Mouse (Mus musculus) kidney, adult 10 weeks (tissue): ENCODE data around the gene Elavl1. TPM values are rescaled to one million over a fixed set of nuclear protein-coding genes. Genes with fewer than 3 reads are reported as not detected.

Experiments used
- polyA plus RNA-seq: library from polyadenylated mRNA; stranded (reverse); fragments of 350-450 nt; fragmentation: Illumina TruSeq; extraction: RNeasy Lipid Tissue Mini Kit (QIAGEN cat#74804); gene quantifications from one replicate; pipeline ENCODE4 v1.2.3, GENCODE M21; 2014; ENCODE audit warnings: low read depth, low replicate concordance

Elavl1 gene
- polyA plus RNA-seq = 40.3 TPM

DNA sequence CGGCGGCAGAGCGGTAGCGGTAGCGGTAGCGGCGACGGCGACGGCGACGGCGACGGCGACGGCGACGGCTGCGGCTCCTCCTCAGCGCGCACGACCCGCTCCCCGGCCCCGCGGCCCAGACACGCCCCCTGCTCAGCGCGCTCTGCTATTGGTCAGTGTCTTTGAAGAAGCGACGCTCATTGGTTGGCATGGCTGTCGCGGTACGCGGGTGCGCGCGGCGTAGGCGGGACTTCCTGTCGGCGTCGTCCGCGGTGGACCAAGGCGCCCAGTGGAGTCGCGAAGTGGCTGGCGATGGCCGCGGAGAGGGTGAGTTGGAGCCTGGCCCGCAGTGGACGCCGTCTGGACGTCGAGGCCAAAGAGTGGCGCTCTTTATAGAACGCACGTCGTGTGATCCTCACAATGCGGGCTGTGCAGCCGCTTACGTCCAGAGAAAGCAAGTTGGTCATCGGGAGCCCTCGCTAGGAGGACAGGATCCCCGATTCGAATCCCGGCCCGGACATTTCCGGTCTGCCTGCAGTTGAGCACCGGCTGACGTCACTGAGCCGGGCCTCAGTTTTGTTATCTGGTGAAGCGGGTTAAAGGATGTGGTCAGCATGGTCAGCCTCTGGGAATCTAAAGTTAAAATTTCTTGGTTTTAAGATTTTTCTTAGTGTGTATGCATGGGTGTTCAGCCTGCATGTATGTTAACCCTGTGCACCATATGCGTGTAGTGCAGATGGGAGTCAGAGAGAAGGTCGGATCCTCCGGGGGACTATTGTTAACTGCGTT, at the start of gene Elavl1, which contains the start of gene Ccl25:
Gene Elavl1 (minus strand): TSS at position 431 of the 768 bp plus-strand sequence.
Gene Ccl25 (plus strand): TSS at position 228 of the 768 bp plus-strand sequence.

DNA sequence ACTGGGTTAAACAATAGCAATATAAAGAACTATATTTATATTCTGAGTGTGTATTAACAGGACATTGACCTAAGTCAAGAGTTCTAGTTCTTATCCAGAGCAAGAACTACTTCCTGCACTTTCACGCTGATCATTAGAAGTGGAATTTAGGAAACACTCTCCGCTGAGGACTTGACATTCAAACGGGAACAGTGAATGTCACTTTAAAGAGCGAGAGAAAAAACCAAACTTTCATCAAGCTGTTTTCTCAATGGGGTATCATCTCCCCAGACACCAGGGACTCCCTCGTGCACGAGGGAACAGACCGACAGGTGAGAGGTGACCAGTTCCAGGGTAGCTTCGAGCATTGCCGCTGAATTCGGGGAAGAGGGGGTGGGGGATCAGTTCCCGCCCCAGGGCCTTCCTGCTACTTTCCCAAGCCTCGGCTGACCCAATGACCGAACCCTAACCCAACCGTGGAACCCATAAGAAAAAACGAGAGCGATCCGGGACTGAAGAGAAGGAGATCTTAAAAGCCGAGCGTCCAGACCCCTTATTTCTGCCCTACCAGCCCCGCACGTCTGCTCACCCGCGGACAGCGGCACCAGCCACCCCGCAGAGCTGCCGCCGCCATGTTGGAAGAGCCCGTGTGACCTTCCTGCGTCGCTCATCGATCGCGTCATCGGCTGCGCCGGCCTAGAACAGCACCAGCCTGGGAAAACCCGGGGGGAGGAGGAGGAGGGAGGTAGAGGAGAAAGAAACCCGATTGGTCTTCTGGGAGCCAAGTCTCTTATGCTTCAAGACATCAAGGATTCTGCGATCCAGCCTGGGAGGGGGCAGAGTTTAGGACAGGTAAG, 49.7 kb downstream of the Elavl1 start, which contains the start of gene Timm44:
Gene Timm44 (minus strand): TSS at position 639 of the 836 bp plus-strand sequence.

DNA sequence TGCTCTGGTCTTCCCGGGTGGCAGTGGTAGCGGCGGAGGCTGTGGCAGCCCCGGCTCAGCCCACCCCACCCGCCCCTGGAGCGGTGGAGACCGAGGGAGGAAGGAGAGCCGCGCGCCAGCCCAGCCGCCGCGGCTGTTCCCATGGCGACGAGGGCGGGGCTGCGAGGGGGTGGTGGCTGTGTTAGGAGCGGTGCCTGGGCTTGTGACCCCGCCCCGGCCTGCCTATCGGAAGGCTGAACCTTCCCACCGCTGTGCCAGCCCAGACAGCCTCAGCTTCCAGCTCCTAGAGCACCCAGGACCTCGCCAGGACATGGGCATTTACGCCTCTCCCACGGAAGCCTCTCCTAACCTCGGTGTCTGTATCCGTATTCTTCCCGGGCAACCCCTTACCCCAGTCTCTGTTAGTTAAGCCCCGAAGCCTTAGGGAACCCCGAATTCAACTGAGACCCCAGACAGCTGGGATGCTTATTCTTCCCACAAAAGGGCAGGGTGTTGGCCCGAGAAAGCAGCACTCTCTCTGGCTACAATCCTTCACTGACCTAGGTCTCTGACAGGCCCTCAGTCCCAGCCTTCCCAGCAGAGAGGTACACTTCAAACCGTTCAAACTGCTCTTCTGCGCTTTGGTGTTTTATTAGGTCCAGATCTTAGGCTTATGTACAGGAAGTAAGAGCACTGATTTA, 65.9 kb downstream of the Elavl1 start, which contains the start of gene Ctxn1:
Gene Ctxn1 (minus strand): TSS at position 150 of the 680 bp plus-strand sequence.

DNA sequence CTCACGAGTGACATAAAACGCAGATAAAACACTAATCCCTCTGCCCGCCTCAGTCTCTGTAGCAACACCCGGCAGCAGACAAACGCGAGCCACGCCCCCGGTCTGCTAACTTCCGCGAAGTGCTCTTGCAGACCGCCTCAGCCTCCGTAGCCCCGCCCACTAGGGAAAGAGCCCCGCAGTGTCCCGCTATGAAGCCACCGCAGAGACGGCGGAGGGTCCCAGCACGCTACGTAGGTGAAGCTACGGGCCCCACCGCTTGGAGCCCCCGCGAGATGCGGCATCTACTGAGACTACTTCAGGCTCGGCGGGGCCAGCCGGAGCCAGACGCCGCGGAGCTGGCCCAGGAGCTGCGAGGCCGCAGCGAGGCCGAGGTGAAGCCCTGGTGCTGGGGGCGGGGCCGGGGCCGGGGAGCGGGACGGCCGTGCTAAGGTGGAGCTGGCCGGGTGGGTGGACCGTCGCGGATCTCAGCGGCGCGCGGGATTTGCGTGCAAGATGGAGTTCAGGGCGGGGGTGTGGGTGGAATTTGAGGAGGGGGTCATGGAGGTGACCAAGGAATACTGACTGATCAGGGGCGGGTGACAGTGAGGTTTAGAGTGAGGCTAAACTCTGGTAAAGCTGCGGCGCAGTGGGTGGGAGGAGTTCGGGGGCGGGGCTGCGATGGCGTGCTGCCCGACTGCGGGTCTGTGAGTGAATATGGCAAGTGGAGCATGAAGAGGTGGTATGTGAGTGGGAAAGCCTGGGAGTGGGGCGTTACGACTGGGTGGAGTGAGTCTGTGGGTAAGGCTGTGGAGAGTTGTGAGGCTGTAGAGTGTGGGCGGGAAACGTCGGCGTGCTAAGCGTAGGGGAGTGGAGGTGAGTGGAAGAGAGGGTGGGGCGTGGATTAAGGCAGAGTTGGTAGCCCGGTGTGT, 72.0 kb downstream of the Elavl1 start, which contains the start of gene Snapc2:
Gene Snapc2 (plus strand): TSS at position 147 of the 908 bp plus-strand sequence.

DNA sequence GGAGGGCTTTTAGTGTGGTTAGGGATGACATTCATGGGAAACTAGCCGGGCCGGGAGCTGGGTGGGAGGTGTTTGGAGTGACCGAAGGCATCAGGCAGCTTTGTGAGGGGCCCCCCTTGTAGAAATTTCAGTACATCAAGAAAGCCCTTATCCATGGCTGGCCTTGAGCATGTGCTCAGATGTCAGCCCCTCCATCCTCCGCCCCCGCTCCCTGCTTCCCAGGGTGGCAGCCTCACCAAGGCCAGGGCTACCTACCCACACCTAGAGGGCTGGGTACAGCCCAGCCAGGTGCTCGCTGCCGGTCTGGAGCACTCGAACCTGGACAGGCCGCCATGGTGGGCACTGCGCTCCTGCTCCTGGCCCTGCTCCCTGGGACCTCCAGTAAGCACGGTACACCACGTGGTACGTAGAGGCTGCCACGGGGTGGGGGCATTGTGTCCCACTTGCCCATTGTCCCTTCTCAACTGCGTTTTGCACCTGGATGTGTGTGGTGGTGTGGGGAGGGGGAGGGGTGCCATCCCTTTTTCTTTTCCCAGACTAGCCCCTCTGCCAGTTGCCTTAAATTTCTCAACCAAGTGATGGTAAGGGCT, 77.2 kb downstream of the Elavl1 start, which contains the start of gene Tgfbr3l:
Gene Tgfbr3l (plus strand): TSS at position 264 of the 590 bp plus-strand sequence.

GRCm38 (mm10) chr8:4238434-4239192, 86.6 kb downstream of the Elavl1 start, which contains the start of the genes Map2k7 and Gm49320:
Gene Map2k7 (plus strand): TSS chr8:4238740.
Gene Gm49320 (plus strand): TSS chr8:4238865.

Other genes with a start within 250 kb of the Elavl1 start
- gene Cd209f, start 219.6 kb downstream of the Elavl1 start, polyA plus RNA-seq = not detected
- gene Cd209g, start 191.3 kb downstream of the Elavl1 start, polyA plus RNA-seq = not detected
- gene Evi5l, start 158.8 kb downstream of the Elavl1 start, polyA plus RNA-seq = 1.2 TPM
- 0.08 TPM for gene Prr36, start 108.0 kb downstream of the Elavl1 start, polyA plus RNA-seq
- 0.65 TPM for gene Lrrc8e, start 98.6 kb downstream of the Elavl1 start, polyA plus RNA-seq
- 4.4 TPM for gene Map2k7, start 86.7 kb downstream of the Elavl1 start, polyA plus RNA-seq
- not detected for gene Gm49320, start 86.5 kb downstream of the Elavl1 start, polyA plus RNA-seq
- 4.0 TPM for gene Tgfbr3l, start 77.2 kb downstream of the Elavl1 start, polyA plus RNA-seq
- gene Snapc2, start 72.3 kb downstream of the Elavl1 start, polyA plus RNA-seq = 1.8 TPM
- gene Ctxn1, start 66.1 kb downstream of the Elavl1 start, polyA plus RNA-seq = not detected
- gene Timm44, start 49.5 kb downstream of the Elavl1 start, polyA plus RNA-seq = 126 TPM
- 16.7 TPM for gene Ccl25, start 203 bp downstream of the Elavl1 start, polyA plus RNA-seq
- gene Cers4, start 167.6 kb upstream of the Elavl1 start, polyA plus RNA-seq = 4.9 TPM